Comparison of ENCODE assay signal across 8 mouse cellular contexts in genomic region chr4:151972221-151972967, GRCm38 (mm10). TPM values are rescaled to one million over a fixed set of nuclear protein-coding genes. Genes with fewer than 3 reads are reported as not detected.
DNase-seq lines count a peak whose midpoint lies in the region; ATAC-seq and TF ChIP-seq lines count a peak whose summit lies in the region.

No protein-coding gene starts in this region.

- H3K27me3 ChIP-seq in forebrain, embryonic 16.5 days (replicated peaks; ENCODE audit: control insufficient read depth, insufficient read depth, low read length): no peaks in the 10 kb centered on the region
- no peaks in the 10 kb centered on the region for H3K27me3 ChIP-seq in forebrain, embryonic 15.5 days
- H3K27me3 ChIP-seq in small intestine, adult 2 months (ENCODE audit: control insufficient read depth, insufficient read depth, low read length): no peaks in the 10 kb centered on the region
- no peaks in the 10 kb centered on the region for H3K27me3 ChIP-seq in kidney, embryonic 16.5 days (ENCODE audit: insufficient read depth, low read length)

- 0 out of 2 replicates have a peak, but pooled peaks have one; percentile 18 for ATAC-seq in forebrain, embryonic 16.5 days
- no peak for ATAC-seq in forebrain, embryonic 15.5 days (replicated peaks)
- no peak for ATAC-seq in kidney, embryonic 16.5 days (ENCODE audit: low FRiP score, low TSS enrichment)

- no peaks in the 10 kb centered on the region for H3K4me1 ChIP-seq in forebrain, embryonic 16.5 days (replicated peaks; ENCODE audit: control insufficient read depth, insufficient read depth, low read length)
- no peaks in the 10 kb centered on the region for H3K4me1 ChIP-seq in forebrain, embryonic 15.5 days
- no peaks in the 10 kb centered on the region for H3K4me1 ChIP-seq in small intestine, adult 2 months (ENCODE audit: control insufficient read depth, insufficient read depth, insufficient read length, low read length)
- peaks cover 18% of the 10 kb centered on the region for H3K4me1 ChIP-seq in kidney, embryonic 16.5 days (ENCODE audit: insufficient read depth, low read length)

- peak; percentile 49 for DNase-seq in right cerebral cortex, postnatal 4 days
- no peak for DNase-seq in right cerebral cortex, postnatal 25 days
- DNase-seq in forelimb bud, embryonic 11.5 days (ENCODE audit: low read depth, low spot score): peak; percentile 59
- no peak for DNase-seq in urinary bladder, postnatal 4 days (ENCODE audit: low spot score in 2 of 2)

- peak; percentile 55; the same call in 1 of the 2 replicates for TF ChIP-seq CTCF in small intestine, adult 2 months (IDR thresholded peaks at IDR 0.05; ENCODE audit: extremely low read depth, insufficient read length, insufficient replicate concordance, low read depth, low read length)

- WGBS in forebrain, embryonic 16.5 days: 58% methylated on average over 10 of the region's 10 CpGs
- WGBS in forebrain, embryonic 15.5 days: 63% methylated on average over 10 of the region's 10 CpGs
- WGBS in small intestine, adult 2 months: 76% methylated on average over 10 of the region's 10 CpGs
- 62% methylated on average over 10 of the region's 10 CpGs for WGBS in kidney, embryonic 16.5 days

- H3K4me2 ChIP-seq in forebrain, embryonic 16.5 days (ENCODE audit: low read length): no peak overlapping the region
- no peak overlapping the region for H3K4me2 ChIP-seq in forebrain, embryonic 15.5 days (replicated peaks)
- no peak overlapping the region for H3K4me2 ChIP-seq in kidney, embryonic 16.5 days (replicated peaks; ENCODE audit: low read depth, low read length)

- H3K27ac ChIP-seq in forebrain, embryonic 16.5 days (ENCODE audit: low read length): no peak overlapping the region
- H3K27ac ChIP-seq in forebrain, embryonic 15.5 days (replicated peaks): no peak overlapping the region
- H3K27ac ChIP-seq in small intestine, adult 2 months (ENCODE audit: insufficient read depth, low read depth, low read length): no peak overlapping the region
- no peak overlapping the region for H3K27ac ChIP-seq in kidney, embryonic 16.5 days (ENCODE audit: low read length)

- no peak for TF ChIP-seq POLR2A in small intestine, adult 2 months (IDR thresholded peaks at IDR 0.05; ENCODE audit: low read depth, low read length)

- peaks cover 2% of the 10 kb centered on the region; the same call in 1 of the 2 replicates for H3K9me3 ChIP-seq in forebrain, embryonic 16.5 days (ENCODE audit: control insufficient read depth, low read length)
- no peaks in the 10 kb centered on the region for H3K9me3 ChIP-seq in forebrain, embryonic 15.5 days
- no peaks in the 10 kb centered on the region for H3K9me3 ChIP-seq in kidney, embryonic 16.5 days (ENCODE audit: low read length)

- H3K4me3 ChIP-seq in forebrain, embryonic 16.5 days (replicated peaks; ENCODE audit: low read length): no peak overlapping the region
- no peak overlapping the region for H3K4me3 ChIP-seq in forebrain, embryonic 15.5 days
- no peak overlapping the region for H3K4me3 ChIP-seq in small intestine, adult 2 months (ENCODE audit: low read depth, low read length)
- no peak overlapping the region for H3K4me3 ChIP-seq in kidney, embryonic 16.5 days (ENCODE audit: low read length)

- H3K9ac ChIP-seq in forebrain, embryonic 16.5 days (replicated peaks; ENCODE audit: low read depth, low read length): no peak overlapping the region
- no peak overlapping the region for H3K9ac ChIP-seq in forebrain, embryonic 15.5 days (replicated peaks)
- H3K9ac ChIP-seq in kidney, embryonic 16.5 days (replicated peaks; ENCODE audit: low read length): no peak overlapping the region

- peaks cover 14% of the 10 kb centered on the region for H3K36me3 ChIP-seq in forebrain, embryonic 16.5 days (ENCODE audit: control insufficient read depth, insufficient read depth)
- peaks cover 20% of the 10 kb centered on the region for H3K36me3 ChIP-seq in forebrain, embryonic 15.5 days
- H3K36me3 ChIP-seq in small intestine, adult 2 months (ENCODE audit: control insufficient read depth, insufficient read depth, low read length): peaks cover 49% of the 10 kb centered on the region
- H3K36me3 ChIP-seq in kidney, embryonic 16.5 days (ENCODE audit: insufficient read depth, low read length): peaks cover 37% of the 10 kb centered on the region

RNA-seq across cellular contexts. Expression of gene Thap3, which starts 16.4 kb away (rescaled TPM):
- polyA plus RNA-seq in forebrain, embryonic 16.5 days (2015; fragmentation: Nextera tagmentation; extraction: Ambion mirVana): 32.7 and 42.7 TPM in 2 replicates
- 41.4 and 41.6 TPM in 2 replicates for polyA plus RNA-seq in forebrain, embryonic 15.5 days (2015; fragmentation: Nextera tagmentation; extraction: Ambion mirVana)
- polyA plus RNA-seq in small intestine, adult 2 months (2012; rRNA removed): 13.0 and 24.2 TPM in 2 replicates
- polyA plus RNA-seq in kidney, embryonic 16.5 days (2015; fragmentation: Nextera tagmentation; extraction: Ambion mirVana): 42.4 and 46.4 TPM in 2 replicates

RNA-seq across cellular contexts. Expression of gene Phf13, which starts 23.7 kb away (rescaled TPM):
- polyA plus RNA-seq in forebrain, embryonic 16.5 days (2015; fragmentation: Nextera tagmentation; extraction: Ambion mirVana): 20.5 and 21.8 TPM in 2 replicates
- 19.5 and 21.8 TPM in 2 replicates for polyA plus RNA-seq in forebrain, embryonic 15.5 days (2015; fragmentation: Nextera tagmentation; extraction: Ambion mirVana)
- 4.0 and 7.5 TPM in 2 replicates for polyA plus RNA-seq in small intestine, adult 2 months (2012; rRNA removed)
- 31.2 and 33.3 TPM in 2 replicates for polyA plus RNA-seq in kidney, embryonic 16.5 days (2015; fragmentation: Nextera tagmentation; extraction: Ambion mirVana)

RNA-seq across cellular contexts. Expression of gene Klhl21, which starts 36.2 kb away (rescaled TPM):
- polyA plus RNA-seq in forebrain, embryonic 16.5 days (2015; fragmentation: Nextera tagmentation; extraction: Ambion mirVana): 2.9 and 3.6 TPM in 2 replicates
- 3.0 and 3.5 TPM in 2 replicates for polyA plus RNA-seq in forebrain, embryonic 15.5 days (2015; fragmentation: Nextera tagmentation; extraction: Ambion mirVana)
- 18.6 and 19.8 TPM in 2 replicates for polyA plus RNA-seq in small intestine, adult 2 months (2012; rRNA removed)
- 12.1 and 12.6 TPM in 2 replicates for polyA plus RNA-seq in kidney, embryonic 16.5 days (2015; fragmentation: Nextera tagmentation; extraction: Ambion mirVana)

RNA-seq across cellular contexts. Expression of gene Dnajc11, which starts 38.9 kb away (rescaled TPM):
- polyA plus RNA-seq in forebrain, embryonic 16.5 days (2015; fragmentation: Nextera tagmentation; extraction: Ambion mirVana): 84.2 and 89.8 TPM in 2 replicates
- polyA plus RNA-seq in forebrain, embryonic 15.5 days (2015; fragmentation: Nextera tagmentation; extraction: Ambion mirVana): 81.1 and 82.4 TPM in 2 replicates
- polyA plus RNA-seq in small intestine, adult 2 months (2012; rRNA removed): 28.1 and 32.0 TPM in 2 replicates
- polyA plus RNA-seq in kidney, embryonic 16.5 days (2015; fragmentation: Nextera tagmentation; extraction: Ambion mirVana): 79.5 and 88.4 TPM in 2 replicates

RNA-seq across cellular contexts. Expression of gene Zbtb48, which starts 55.1 kb away (rescaled TPM):
- polyA plus RNA-seq in forebrain, embryonic 16.5 days (2015; fragmentation: Nextera tagmentation; extraction: Ambion mirVana): 23.4 and 25.4 TPM in 2 replicates
- 18.0 and 21.5 TPM in 2 replicates for polyA plus RNA-seq in forebrain, embryonic 15.5 days (2015; fragmentation: Nextera tagmentation; extraction: Ambion mirVana)
- polyA plus RNA-seq in small intestine, adult 2 months (2012; rRNA removed): 12.5 and 13.6 TPM in 2 replicates
- polyA plus RNA-seq in kidney, embryonic 16.5 days (2015; fragmentation: Nextera tagmentation; extraction: Ambion mirVana): 25.3 and 26.0 TPM in 2 replicates

Comparison
In these comparisons a context has a peak if more than half of its experiments do, and no peak if none do; other contexts are left out.
1. DNase-seq: peak in right cerebral cortex, postnatal 4 days (single experiment) and forelimb bud, embryonic 11.5 days (single experiment); none in right cerebral cortex, postnatal 25 days (single experiment) and urinary bladder, postnatal 4 days (0 of 2).